In genomic region chr11:70730427-70731038, GRCm38 (mm10) we compare ENCODE assay signal across 9 mouse cellular contexts. TPM values are rescaled to one million over a fixed set of nuclear protein-coding genes. Genes with fewer than 3 reads are reported as not detected.
A peak's percentile ranks its signal among the peaks of the same experiment; 100 is the strongest.
DNase-seq lines count a peak whose midpoint lies in the region; ATAC-seq lines count a peak whose summit lies in the region.
"Had no signal": no experiment of that assay in that cellular context is flagged by ENCODE, and none has a peak within 500 bp of the region (broad histone marks: within the 10 kb centered on the region; RNA-seq: fewer than 3 reads in every experiment).

No protein-coding gene starts in this region.

- 84% methylated on average over 9 of the region's 9 CpGs for WGBS in kidney, embryonic 14.5 days
- 55% methylated on average over 9 of the region's 9 CpGs for WGBS in intestine, embryonic 15.5 days
- WGBS in liver, embryonic 16.5 days (ENCODE audit: insufficient replicate concordance), result 53% methylated on average over 9 of the region's 9 CpGs
- WGBS in heart, embryonic 12.5 days, result 80% methylated on average over 9 of the region's 9 CpGs

- DNase-seq in kidney, adult 11 months, result peak; percentile 65
- no peak for DNase-seq in urinary bladder, adult 18-20 months (ENCODE audit: low spot score in 2 of 2)
- DNase-seq: lung, postnatal 10 days had no signal

- no peak overlapping the region for H3K4me2 ChIP-seq in kidney, embryonic 14.5 days (replicated peaks; ENCODE audit: low read depth, low read length)
- 0 out of 2 replicates have a peak overlapping the region, but pooled peaks have one; percentile 5 for H3K4me2 ChIP-seq in intestine, embryonic 15.5 days (replicated peaks)
- no peak overlapping the region for H3K4me2 ChIP-seq in liver, embryonic 16.5 days (ENCODE audit: low read depth, low read length)
- no peak overlapping the region for H3K4me2 ChIP-seq in heart, embryonic 12.5 days
- H3K4me2 ChIP-seq: embryonic facial prominence, embryonic 13.5 days had no signal

- no peak overlapping the region for H3K27ac ChIP-seq in kidney, embryonic 14.5 days (ENCODE audit: low read depth, low read length)
- peak overlapping the region; percentile 81 for H3K27ac ChIP-seq in brown adipose tissue, adult 24 weeks (replicated peaks; ENCODE audit: low read depth, low read length)
- peak overlapping the region; percentile 38; the same call in 1 of the 2 replicates for H3K27ac ChIP-seq in intestine, embryonic 15.5 days
- peak overlapping the region; percentile 2; the same call in 1 of the 2 replicates for H3K27ac ChIP-seq in liver, embryonic 16.5 days (ENCODE audit: low read length)
- H3K27ac ChIP-seq in heart, embryonic 12.5 days (ENCODE audit: poor library complexity, severe bottlenecking), result no peak overlapping the region
- H3K27ac ChIP-seq: embryonic facial prominence, embryonic 13.5 days had no signal

- no peaks in the 10 kb centered on the region for H3K27me3 ChIP-seq in kidney, embryonic 14.5 days (ENCODE audit: control insufficient read depth, insufficient read depth, low read length)
- no peaks in the 10 kb centered on the region for H3K27me3 ChIP-seq in intestine, embryonic 15.5 days (replicated peaks)
- H3K27me3 ChIP-seq in liver, embryonic 16.5 days (ENCODE audit: control insufficient read depth, insufficient read depth, low read depth, low read length), result no peaks in the 10 kb centered on the region
- no peaks in the 10 kb centered on the region for H3K27me3 ChIP-seq in heart, embryonic 12.5 days (replicated peaks)
- H3K27me3 ChIP-seq: embryonic facial prominence, embryonic 13.5 days had no signal

- H3K9me3 ChIP-seq in kidney, embryonic 14.5 days (ENCODE audit: control insufficient read depth, low read length), result no peaks in the 10 kb centered on the region
- no peaks in the 10 kb centered on the region for H3K9me3 ChIP-seq in intestine, embryonic 15.5 days
- H3K9me3 ChIP-seq in liver, embryonic 16.5 days (replicated peaks; ENCODE audit: control insufficient read depth, low read length), result no peaks in the 10 kb centered on the region
- no peaks in the 10 kb centered on the region for H3K9me3 ChIP-seq in heart, embryonic 12.5 days (replicated peaks)
- H3K9me3 ChIP-seq: embryonic facial prominence, embryonic 13.5 days had no signal

- no peaks in the 10 kb centered on the region for H3K4me1 ChIP-seq in kidney, embryonic 14.5 days (ENCODE audit: control insufficient read depth, insufficient read depth, low read length)
- peaks cover 4% of the 10 kb centered on the region for H3K4me1 ChIP-seq in brown adipose tissue, adult 24 weeks (ENCODE audit: control insufficient read depth, insufficient read depth, insufficient read length, low read length)
- H3K4me1 ChIP-seq in intestine, embryonic 15.5 days (replicated peaks), result peaks cover 12% of the 10 kb centered on the region; the same call in 1 of the 2 replicates
- peaks cover 2% of the 10 kb centered on the region for H3K4me1 ChIP-seq in liver, embryonic 16.5 days (ENCODE audit: control insufficient read depth, low read depth, low read length)
- H3K4me1 ChIP-seq in heart, embryonic 12.5 days (replicated peaks), result peaks cover 3% of the 10 kb centered on the region; the same call in 1 of the 2 replicates

- no peak overlapping the region for H3K9ac ChIP-seq in kidney, embryonic 14.5 days (ENCODE audit: low read depth, low read length)
- no peak overlapping the region for H3K9ac ChIP-seq in intestine, embryonic 15.5 days
- no peak overlapping the region for H3K9ac ChIP-seq in liver, embryonic 16.5 days (ENCODE audit: low read depth, low read length)
- no peak overlapping the region for H3K9ac ChIP-seq in heart, embryonic 12.5 days
- H3K9ac ChIP-seq: embryonic facial prominence, embryonic 13.5 days had no signal

- no peak for ATAC-seq in kidney, embryonic 14.5 days (ENCODE audit: low FRiP score, low TSS enrichment)
- ATAC-seq in intestine, embryonic 15.5 days, result peak; percentile 88
- ATAC-seq in liver, embryonic 16.5 days (ENCODE audit: low read depth), result peak; percentile 71
- ATAC-seq in heart, embryonic 12.5 days (ENCODE audit: insufficient number of reproducible peaks, low FRiP score), result no peak

- H3K4me3 ChIP-seq in kidney, embryonic 14.5 days (ENCODE audit: low read length), result no peak overlapping the region
- no peak overlapping the region for H3K4me3 ChIP-seq in brown adipose tissue, adult 24 weeks (ENCODE audit: insufficient read depth, low read depth, low read length)
- H3K4me3 ChIP-seq in intestine, embryonic 15.5 days (replicated peaks), result no peak overlapping the region
- H3K4me3 ChIP-seq in liver, embryonic 16.5 days (ENCODE audit: low read depth, low read length), result no peak overlapping the region
- H3K4me3 ChIP-seq in heart, embryonic 12.5 days, result no peak overlapping the region
- H3K4me3 ChIP-seq: embryonic facial prominence, embryonic 13.5 days had no signal

- peaks cover 36% of the 10 kb centered on the region for H3K36me3 ChIP-seq in kidney, embryonic 14.5 days (ENCODE audit: control insufficient read depth, insufficient read depth, low read length)
- peaks cover 27% of the 10 kb centered on the region for H3K36me3 ChIP-seq in intestine, embryonic 15.5 days
- H3K36me3 ChIP-seq in liver, embryonic 16.5 days (ENCODE audit: control insufficient read depth, insufficient read depth), result 0 out of 2 replicates have a peak, but pooled peaks cover 3% of the 10 kb centered on the region
- H3K36me3 ChIP-seq in heart, embryonic 12.5 days, result peaks cover 41% of the 10 kb centered on the region

RNA-seq across cellular contexts. Expression of gene Kif1c, which starts 30.2 kb away (rescaled TPM):
- 10.0 and 15.6 TPM in 2 replicates for polyA plus RNA-seq in kidney, embryonic 14.5 days (2014; fragmentation: Nextera tagmentation; extraction: Ambion mirVana)
- 93.8 and 106 TPM in 2 replicates for polyA plus RNA-seq in brown adipose tissue, adult 24 weeks (2012; ENCODE audit: insufficient read depth, insufficient read length, missing spikeins)
- polyA plus RNA-seq in intestine, embryonic 15.5 days (2015; fragmentation: Nextera tagmentation; extraction: Ambion mirVana), result 4.4 TPM in 2 replicates
- polyA plus RNA-seq in liver, embryonic 16.5 days (2015; fragmentation: Nextera tagmentation; extraction: Ambion mirVana), result 0.77 and 1.1 TPM in 2 replicates
- 3.9 and 4.5 TPM in 2 replicates for polyA plus RNA-seq in heart, embryonic 12.5 days (2016; fragmentation: Nextera tagmentation; extraction: Ambion mirVana)

RNA-seq across cellular contexts. Expression of gene Inca1, which starts 30.6 kb away (rescaled TPM):
- polyA plus RNA-seq in kidney, embryonic 14.5 days (2014; fragmentation: Nextera tagmentation; extraction: Ambion mirVana), result 1.3 and 2.1 TPM in 2 replicates
- polyA plus RNA-seq in brown adipose tissue, adult 24 weeks (2012; ENCODE audit: insufficient read depth, insufficient read length, missing spikeins), result 15.7 and 24.0 TPM in 2 replicates
- polyA plus RNA-seq in intestine, embryonic 15.5 days (2015; fragmentation: Nextera tagmentation; extraction: Ambion mirVana), result 1.4 and 1.5 TPM in 2 replicates
- 1.1 and 1.4 TPM in 2 replicates for polyA plus RNA-seq in liver, embryonic 16.5 days (2015; fragmentation: Nextera tagmentation; extraction: Ambion mirVana)
- 1.7 and 1.8 TPM in 2 replicates for polyA plus RNA-seq in heart, embryonic 12.5 days (2016; fragmentation: Nextera tagmentation; extraction: Ambion mirVana)

RNA-seq across cellular contexts. Expression of gene Zfp3, which starts 33.5 kb away (rescaled TPM):
- polyA plus RNA-seq in kidney, embryonic 14.5 days (2014; fragmentation: Nextera tagmentation; extraction: Ambion mirVana), result 3.6 and 6.9 TPM in 2 replicates
- polyA plus RNA-seq in brown adipose tissue, adult 24 weeks (2012; ENCODE audit: insufficient read depth, insufficient read length, missing spikeins), result 3.5 and 5.5 TPM in 2 replicates
- 5.3 and 6.2 TPM in 2 replicates for polyA plus RNA-seq in intestine, embryonic 15.5 days (2015; fragmentation: Nextera tagmentation; extraction: Ambion mirVana)
- polyA plus RNA-seq in liver, embryonic 16.5 days (2015; fragmentation: Nextera tagmentation; extraction: Ambion mirVana), result 1.3 and 1.6 TPM in 2 replicates
- polyA plus RNA-seq in heart, embryonic 12.5 days (2016; fragmentation: Nextera tagmentation; extraction: Ambion mirVana), result 7.3 and 8.3 TPM in 2 replicates

RNA-seq across cellular contexts. Expression of gene Camta2, which starts 42.6 kb away (rescaled TPM):
- 10.8 and 16.1 TPM in 2 replicates for polyA plus RNA-seq in kidney, embryonic 14.5 days (2014; fragmentation: Nextera tagmentation; extraction: Ambion mirVana)
- polyA plus RNA-seq in brown adipose tissue, adult 24 weeks (2012; ENCODE audit: insufficient read depth, insufficient read length, missing spikeins), result 15.8 and 16.3 TPM in 2 replicates
- 12.1 and 13.5 TPM in 2 replicates for polyA plus RNA-seq in intestine, embryonic 15.5 days (2015; fragmentation: Nextera tagmentation; extraction: Ambion mirVana)
- 3.0 and 4.3 TPM in 2 replicates for polyA plus RNA-seq in liver, embryonic 16.5 days (2015; fragmentation: Nextera tagmentation; extraction: Ambion mirVana)
- polyA plus RNA-seq in heart, embryonic 12.5 days (2016; fragmentation: Nextera tagmentation; extraction: Ambion mirVana), result 10.9 and 16.5 TPM in 2 replicates

Comparison
In these comparisons a context has a peak if more than half of its experiments do, and no peak if none do; other contexts are left out.
1. ATAC-seq: peak in intestine, embryonic 15.5 days (single experiment) and liver, embryonic 16.5 days (single experiment); none in kidney, embryonic 14.5 days (single experiment) and heart, embryonic 12.5 days (single experiment).
2. H3K27ac ChIP-seq: peak in brown adipose tissue, adult 24 weeks (single experiment), intestine, embryonic 15.5 days (single experiment) and liver, embryonic 16.5 days (single experiment); none in kidney, embryonic 14.5 days (single experiment) and heart, embryonic 12.5 days (single experiment).